Mouse (Mus musculus) gastrocnemius, postnatal 10 days (tissue): ENCODE results near the gene Samd11. TPM values are rescaled to one million over a fixed set of nuclear protein-coding genes. Genes with fewer than 3 reads are reported as not detected.

Experiments used
- DNase-seq: peaks from one replicate; pipeline ENCODE4 v3.0.0; 2021; ENCODE audit warnings: mixed read lengths
- long read RNA-seq, 2 experiments: library from polyadenylated mRNA; stranded (forward); transcript quantifications; one replicate each; pipeline ENCODE4 v2.0.0; 2021
- total RNA-seq, 2 experiments: library from RNA; stranded (reverse); gene quantifications; 2 replicates each; pipeline ENCODE4 v1.2.3; 2021

Samd11 gene
- total RNA-seq = under 1 TPM; 0.35 to 0.79 TPM
- long read RNA-seq, experiment 1 = 0 reads
- long read RNA-seq, experiment 2 = 0 reads

- DNase-seq = no peak
Observed at GRCm38 (mm10) chr4:156255078-156255839, at the start of gene Samd11. Samd11 (minus strand) TSS chr4:156255657.

- DNase-seq = no peak
Observed at GRCm38 (mm10) chr4:156254361-156255077, 938 bp downstream of the Samd11 start.

GRCm38 (mm10) chr4:156253043-156253442, 2.4 kb downstream of the Samd11 start:
- no peak for DNase-seq

GRCm38 (mm10) chr4:156252619-156253018, 2.8 kb downstream of the Samd11 start:
- no peak for DNase-seq

- no peak for DNase-seq
Observed at GRCm38 (mm10) chr4:156252140-156252539, 3.3 kb downstream of the Samd11 start.

- no peak for DNase-seq
Observed at GRCm38 (mm10) chr4:156251081-156251480, 4.4 kb downstream of the Samd11 start.

GRCm38 (mm10) chr4:156249567-156249966, 5.9 kb downstream of the Samd11 start:
- no peak for DNase-seq

- DNase-seq = no peak
Observed at GRCm38 (mm10) chr4:156236651-156237447, 18.6 kb downstream of the Samd11 start.

- DNase-seq = peak; percentile 90
Observed at GRCm38 (mm10) chr4:156235808-156236533, 19.5 kb downstream of the Samd11 start, which contains the start of gene Noc2l. Noc2l (plus strand) TSS chr4:156236010.

- DNase-seq = no peak
Observed at GRCm38 (mm10) chr4:156235360-156235770, 20.1 kb downstream of the Samd11 start.

GRCm38 (mm10) chr4:156234701-156235213, 20.7 kb downstream of the Samd11 start, which contains the start of gene Plekhn1:
Plekhn1 (minus strand) TSS chr4:156234857.
- DNase-seq = peak; percentile 77

- DNase-seq = no peak
Observed at GRCm38 (mm10) chr4:156234021-156234501, 21.4 kb downstream of the Samd11 start.

GRCm38 (mm10) chr4:156228393-156229024, 26.9 kb downstream of the Samd11 start:
- no peak for DNase-seq

GRCm38 (mm10) chr4:156227752-156228392, 27.6 kb downstream of the Samd11 start:
- peak; percentile 39 for DNase-seq

GRCm38 (mm10) chr4:156224276-156224675, 31.2 kb downstream of the Samd11 start:
- no peak for DNase-seq

GRCm38 (mm10) chr4:156219936-156220335, 35.5 kb downstream of the Samd11 start:
- DNase-seq = no peak

- DNase-seq = no peak
Observed at GRCm38 (mm10) chr4:156217838-156218237, 37.6 kb downstream of the Samd11 start.

GRCm38 (mm10) chr4:156217022-156217669, 38.3 kb downstream of the Samd11 start:
- no peak for DNase-seq

- no peak for DNase-seq
Observed at GRCm38 (mm10) chr4:156216196-156216595, 39.3 kb downstream of the Samd11 start.

GRCm38 (mm10) chr4:156215649-156216048, 39.8 kb downstream of the Samd11 start, which contains the start of gene Perm1:
Perm1 (plus strand) TSS chr4:156215868.
- DNase-seq = peak; percentile 79
